Mouse (Mus musculus): Measurements from ENCODE around the gene Crocc.
A peak's percentile ranks its signal among the peaks of the same experiment; 100 is the strongest.

The Crocc gene

GRCm38 (mm10) chr4:141060426-141061301 is at the start of gene Crocc:
TSS of gene Crocc (minus strand) at chr4:141060550.
- DNase-seq: peak; percentile 100

- no peak for DNase-seq
Observed at GRCm38 (mm10) chr4:141108196-141108732, 47.9 kb upstream of the Crocc start.

DNA sequence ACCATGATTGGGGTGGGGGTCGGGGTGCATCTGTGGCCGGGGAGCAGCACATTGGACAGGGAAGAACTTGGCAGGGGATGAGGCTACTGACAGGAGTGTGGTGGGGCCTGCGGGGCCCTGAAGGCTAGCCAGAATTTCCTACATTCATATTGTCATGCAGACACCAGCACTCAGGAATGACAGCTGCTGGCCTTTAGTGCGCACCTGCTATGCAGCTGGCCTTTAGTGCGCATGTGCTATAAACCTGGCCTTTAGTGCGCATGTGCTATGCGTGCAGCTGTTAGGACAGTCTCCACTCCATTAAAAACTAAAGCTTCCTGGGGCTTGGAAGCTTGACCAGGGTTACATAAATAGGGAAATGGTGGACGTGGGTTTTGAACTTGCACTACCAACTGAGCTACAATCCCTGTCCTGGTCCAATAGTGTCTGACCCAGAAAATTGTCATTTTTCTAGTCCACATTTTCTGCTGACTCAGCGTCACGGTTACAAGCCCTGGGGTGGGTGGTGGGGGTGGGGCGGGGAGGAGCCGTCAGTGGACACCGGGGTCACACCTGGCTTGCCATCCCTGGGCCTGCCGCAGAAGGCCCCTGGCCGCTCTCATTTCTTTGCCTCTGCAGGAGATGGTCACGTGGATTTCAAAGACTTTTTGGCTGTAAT is 46.3 kb upstream of the Crocc start:
- DNase-seq: no peak

GRCm38 (mm10) chr4:141101855-141102254 is 41.5 kb upstream of the Crocc start:
- DNase-seq: peak; percentile 23

GRCm38 (mm10) chr4:141101291-141101690 is 40.9 kb upstream of the Crocc start:
- no peak for DNase-seq

DNA sequence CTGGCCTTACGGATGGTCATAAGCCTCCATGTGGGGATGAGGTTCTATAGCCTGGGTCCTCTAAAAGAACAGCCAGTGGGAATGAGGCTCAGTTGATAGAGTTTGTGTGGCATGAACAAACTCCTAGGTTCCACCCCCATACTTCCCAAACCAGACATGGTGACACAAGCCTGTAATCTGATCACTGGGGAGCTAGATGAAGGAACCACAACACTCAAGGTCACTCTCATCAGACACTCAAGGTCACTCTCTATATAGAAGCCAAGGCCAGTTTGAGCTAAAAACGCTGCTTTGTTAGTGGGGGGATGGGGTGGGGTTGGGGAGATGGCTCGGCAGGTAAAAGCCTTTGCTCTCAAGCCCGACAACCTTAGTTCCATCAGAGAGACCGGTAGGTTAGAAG is 39.6 kb upstream of the Crocc start:
- no peak for DNase-seq

DNA sequence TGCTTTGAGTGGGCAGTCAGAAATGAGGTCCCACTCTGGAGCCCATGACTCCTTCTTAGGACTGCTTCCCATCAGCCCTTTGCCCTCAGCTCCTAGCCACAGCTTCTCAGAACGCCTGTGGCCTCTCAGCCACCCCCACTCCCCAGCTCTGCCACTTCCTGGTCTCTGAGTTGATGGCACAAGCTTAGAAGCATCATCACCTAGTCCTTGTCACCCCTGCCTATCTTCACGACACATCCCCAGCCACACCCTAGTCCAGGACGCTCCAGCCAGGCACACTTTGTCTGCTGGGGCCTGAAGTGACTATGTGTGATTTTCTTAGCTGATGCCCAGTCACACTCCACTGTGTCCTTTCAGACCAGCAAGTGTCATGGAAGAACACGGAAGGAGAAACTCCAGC is 38.6 kb upstream of the Crocc start:
- no peak for DNase-seq

DNA sequence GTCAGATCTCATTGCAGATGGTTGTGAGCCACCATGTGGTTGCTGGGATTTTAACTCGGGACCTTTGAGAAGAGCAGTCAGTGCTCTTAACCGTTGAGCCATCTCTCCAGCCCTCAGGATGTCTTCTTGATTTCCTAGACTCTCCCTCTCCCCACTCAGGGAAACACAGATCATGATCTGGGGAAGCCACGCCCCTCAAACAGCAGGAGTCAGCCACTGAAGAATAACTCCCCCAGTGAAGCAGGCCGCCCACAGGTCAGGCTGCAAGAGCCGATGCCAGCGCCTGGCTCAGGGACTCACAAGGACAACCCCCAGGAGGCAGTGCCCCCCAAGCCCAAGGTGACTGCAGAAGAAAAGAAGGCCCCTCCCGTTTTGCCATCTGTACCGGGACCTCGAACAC is 36.4 kb upstream of the Crocc start:
- no peak for DNase-seq

- DNase-seq: no peak
Observed at GRCm38 (mm10) chr4:141095016-141095415, 34.7 kb upstream of the Crocc start.

GRCm38 (mm10) chr4:141088714-141089113 is 28.4 kb upstream of the Crocc start:
- no peak for DNase-seq

DNA sequence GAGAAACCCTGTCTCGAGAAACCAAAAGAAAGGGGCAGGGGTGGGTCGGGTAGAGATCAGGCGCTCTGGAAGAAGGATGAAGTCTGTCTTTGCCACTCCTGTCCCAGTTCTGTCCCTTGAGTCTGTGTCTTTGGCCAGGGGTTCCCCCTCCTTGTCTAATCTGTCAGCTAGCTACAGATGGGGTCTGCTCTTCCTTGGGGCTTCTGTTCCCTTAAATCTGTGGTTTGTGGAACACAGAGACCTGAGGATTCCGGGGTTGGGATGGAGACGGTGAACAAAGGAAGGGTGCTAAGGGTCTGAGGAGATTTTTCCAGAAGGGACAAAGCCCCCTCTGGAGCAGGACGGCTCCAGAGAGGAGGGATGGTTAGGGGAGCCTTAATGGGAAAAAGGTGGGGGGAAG is 27.7 kb upstream of the Crocc start, which contains the start of gene Spata21:
Gene Spata21, plus strand, starts transcription at position 301 of the 400 bp plus-strand sequence.
- no peak for DNase-seq

DNA sequence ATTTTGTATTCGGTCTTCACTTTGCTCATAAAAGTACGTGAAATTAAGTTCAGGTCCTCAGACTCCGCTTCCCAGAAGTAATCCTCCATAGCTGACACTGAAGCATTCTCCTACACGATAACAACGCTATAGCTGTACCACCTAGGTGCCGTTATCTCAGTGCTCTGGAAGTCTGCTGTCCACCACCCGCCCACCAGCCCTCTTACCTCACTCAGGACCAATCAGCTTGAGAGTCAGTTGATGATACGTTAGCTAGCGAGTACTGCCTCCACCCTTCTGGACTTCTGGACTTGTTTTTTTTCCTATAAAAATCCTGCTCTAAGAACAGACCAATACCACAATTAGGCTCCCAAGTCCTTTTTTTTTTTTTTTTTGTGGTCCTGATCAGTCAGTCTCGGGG is 26.5 kb upstream of the Crocc start:
- no peak for DNase-seq

DNA sequence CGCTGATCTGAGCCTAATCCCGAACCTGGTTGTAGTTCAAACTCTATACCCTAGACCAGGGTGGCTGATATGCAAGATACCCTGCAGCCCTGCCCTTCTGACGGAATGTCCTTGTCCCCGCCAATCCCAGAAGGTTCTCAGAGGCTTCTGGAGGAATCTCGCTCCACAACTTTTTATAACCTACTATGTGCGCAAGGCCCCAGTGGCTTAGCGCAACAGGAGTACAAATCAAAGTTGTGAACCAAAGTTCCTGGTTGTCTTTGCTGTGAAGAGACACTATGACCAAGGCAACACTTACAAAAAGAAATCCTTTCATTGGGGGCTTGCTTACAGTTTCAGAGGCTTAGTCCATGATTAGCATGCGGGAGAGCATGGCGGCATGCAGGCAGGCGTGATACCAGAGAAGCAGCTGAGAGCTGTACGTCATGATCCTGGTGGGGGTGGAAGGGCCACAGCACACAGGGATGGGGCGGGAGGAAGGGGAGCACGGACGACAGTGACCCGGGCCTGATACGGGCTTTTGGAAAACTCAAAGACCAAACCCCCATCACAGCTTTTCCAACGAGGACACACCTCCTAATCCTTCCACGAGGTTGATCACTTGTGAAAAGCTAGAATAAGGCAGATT is 18.3 kb upstream of the Crocc start:
- DNase-seq: no peak

- DNase-seq: peak; percentile 96
Observed at GRCm38 (mm10) chr4:141077681-141078509, 17.5 kb upstream of the Crocc start, which contains the start of gene Necap2. TSS of gene Necap2 (minus strand) at chr4:141078357.

DNA sequence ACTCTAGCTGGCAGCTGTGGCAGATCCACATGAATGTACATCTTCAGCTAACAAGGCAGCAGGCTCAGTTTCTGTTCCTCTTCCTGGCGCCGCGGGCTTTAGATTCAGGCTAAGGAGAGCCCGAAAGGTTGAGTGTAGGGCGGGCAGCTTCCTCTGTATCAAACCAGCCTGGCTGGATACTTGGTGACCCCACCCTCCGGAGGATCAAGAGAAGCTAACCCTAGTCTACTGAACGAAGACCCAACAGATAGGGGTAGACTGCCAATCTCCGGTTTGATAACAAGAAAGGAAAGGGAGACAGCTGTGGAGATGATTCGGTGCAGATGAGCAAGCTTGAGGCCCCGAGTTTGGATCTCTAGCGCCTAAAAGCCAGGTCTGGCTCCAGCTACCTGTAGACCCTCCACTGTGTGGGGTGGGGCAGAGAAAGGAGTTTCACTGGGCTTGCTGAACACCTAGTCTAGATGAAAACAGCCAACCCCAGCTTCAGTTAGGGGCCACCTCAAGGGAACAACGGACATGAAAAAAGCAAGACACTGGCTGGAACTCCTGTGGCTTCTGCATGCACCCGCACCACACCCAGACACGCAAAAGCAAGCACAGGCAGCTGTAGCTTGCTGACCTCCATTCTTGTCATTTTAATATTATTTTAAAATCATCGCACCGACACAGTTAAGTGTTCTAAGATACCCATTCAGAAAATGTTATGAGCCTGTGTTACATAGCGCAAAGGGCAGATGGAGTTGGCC is 16.6 kb upstream of the Crocc start:
- DNase-seq: peak; percentile 16

DNA sequence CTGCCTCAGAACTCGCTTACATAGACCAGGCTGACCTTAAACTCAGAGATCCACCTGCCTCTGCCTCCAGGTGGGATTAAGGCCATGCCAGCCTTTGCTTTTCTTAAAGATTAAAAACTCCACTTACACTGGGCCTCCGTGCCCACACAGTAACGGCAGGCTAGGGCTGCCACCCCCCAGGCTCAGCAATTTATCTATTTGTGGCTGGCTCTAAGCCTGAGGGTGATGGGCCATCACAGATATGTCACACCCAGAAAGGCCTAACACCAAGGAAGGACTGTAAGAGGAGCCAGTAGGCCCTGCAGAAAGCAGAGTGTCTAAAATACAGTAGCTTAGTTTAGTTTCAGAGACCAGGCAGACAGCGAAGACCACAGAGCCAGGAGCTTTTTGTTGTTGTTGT is 13.8 kb upstream of the Crocc start:
- DNase-seq: no peak

- no peak for DNase-seq
Observed at GRCm38 (mm10) chr4:141073661-141074060, 13.3 kb upstream of the Crocc start.

DNA sequence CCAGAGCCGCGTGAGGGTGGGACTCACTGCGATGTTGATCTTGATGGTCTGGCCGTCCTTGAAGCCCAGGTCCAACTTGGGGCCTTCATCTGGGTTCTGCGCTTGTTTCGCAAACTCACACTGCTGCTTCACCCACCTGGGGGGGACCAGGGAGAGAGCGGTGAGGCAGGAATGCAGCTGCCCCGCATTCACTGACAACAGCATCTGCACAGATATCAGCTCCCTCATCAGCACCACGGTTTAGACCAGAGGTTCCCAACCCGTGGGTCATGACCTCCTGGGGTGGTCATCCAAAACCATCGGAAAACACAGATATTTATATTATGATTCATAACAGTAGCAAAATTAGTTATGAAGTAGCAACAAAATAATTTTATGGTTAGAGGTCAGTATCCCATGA is 12.2 kb upstream of the Crocc start:
- DNase-seq: no peak

DNA sequence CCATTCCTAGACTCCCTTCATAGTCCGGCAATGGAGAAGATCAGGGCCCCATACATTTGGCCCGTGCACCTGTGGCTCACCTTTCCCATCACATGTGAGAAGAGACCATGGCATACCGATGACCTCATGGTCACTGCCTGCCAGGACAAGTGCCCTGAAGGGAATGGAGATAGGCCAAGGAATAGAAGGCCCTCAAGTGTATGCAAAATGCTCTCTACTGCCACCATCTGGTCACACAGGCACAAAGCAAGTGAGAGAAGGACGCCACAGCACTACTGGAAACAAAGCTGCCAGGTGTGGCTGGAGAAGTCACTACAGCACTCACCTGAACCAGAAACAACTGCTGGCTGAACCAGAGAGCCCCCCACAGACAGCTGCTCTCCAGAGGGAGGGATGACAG is 9.4 kb upstream of the Crocc start:
- peak; percentile 50 for DNase-seq

GRCm38 (mm10) chr4:141068655-141069054 is 8.3 kb upstream of the Crocc start:
- DNase-seq: no peak

DNA sequence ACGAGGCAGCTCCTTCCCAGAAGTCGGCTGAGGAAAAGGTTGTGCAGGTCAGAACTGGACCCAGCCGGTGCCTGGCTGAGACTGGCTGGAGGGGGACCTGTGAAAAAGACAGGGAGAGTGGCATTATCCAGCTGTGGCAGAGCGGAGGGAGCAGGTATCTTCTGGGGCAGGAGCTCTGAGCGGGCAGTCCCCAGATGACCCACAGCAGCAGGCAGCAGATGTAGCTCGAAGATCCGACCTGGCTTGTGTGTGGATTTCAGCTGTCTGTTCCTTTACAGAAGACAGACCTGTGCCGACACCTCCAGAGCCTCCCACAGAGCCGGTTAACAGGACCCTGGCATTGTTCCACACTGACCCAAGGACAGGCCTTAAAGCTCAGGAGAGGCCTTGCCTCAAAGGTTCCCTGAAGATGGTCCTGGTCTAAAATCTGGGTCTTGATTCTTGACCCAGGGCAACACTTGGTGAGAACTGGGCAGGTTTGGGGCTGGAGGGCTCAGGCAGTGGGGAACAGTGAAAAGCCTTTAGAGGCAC is 7.2 kb upstream of the Crocc start:
- no peak for DNase-seq
